Mouse (Mus musculus): ENCODE results near the gene Errfi1.
A peak's percentile ranks its signal among the peaks of the same experiment; 100 is the strongest.

The Errfi1 gene

DNA sequence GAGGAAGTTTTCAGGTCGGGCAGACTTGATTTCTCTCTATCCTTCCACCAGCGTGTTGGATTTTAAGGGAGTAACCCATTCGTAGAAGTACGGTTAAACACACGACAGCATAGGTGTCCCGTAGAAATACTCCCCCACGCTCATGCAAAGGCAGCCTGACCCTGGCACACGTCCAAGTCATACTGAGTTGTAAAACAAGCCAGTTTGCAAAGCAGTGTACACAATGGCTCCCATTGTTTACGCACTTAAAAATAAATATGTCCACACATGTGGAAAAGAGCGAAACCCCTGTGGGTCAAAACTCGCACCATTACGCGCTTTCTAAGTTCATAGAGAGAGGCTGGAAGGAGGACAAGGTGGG, 36.2 kb downstream of the Errfi1 start:
- peaks cover 67% of the 10 kb centered on the region for H3K4me1 ChIP-seq (replicated peaks; ENCODE audit: low read depth, low read length)
- H3K9me3 ChIP-seq (ENCODE audit: low read length), result no peaks in the 10 kb centered on the region
- no peak for TF ChIP-seq POU5F1 (IDR thresholded peaks at IDR 0.05; ENCODE audit: borderline replicate concordance, low read length)
- TF ChIP-seq NANOG (IDR thresholded peaks at IDR 0.05; ENCODE audit: borderline replicate concordance, low read length), result no peak
- no peak for TF ChIP-seq CTCF (conservative IDR thresholded peaks at IDR 0.05; ENCODE audit: low read length)
- peaks cover 8% of the 10 kb centered on the region; the same call in 1 of the 2 replicates for H3K27me3 ChIP-seq (ENCODE audit: insufficient read depth, low read length)
- no peaks in the 10 kb centered on the region for H3K36me3 ChIP-seq (ENCODE audit: insufficient read depth, low read length)
- H3K4me3 ChIP-seq (replicated peaks; ENCODE audit: low read length), result peak overlapping the region; percentile 43

DNA sequence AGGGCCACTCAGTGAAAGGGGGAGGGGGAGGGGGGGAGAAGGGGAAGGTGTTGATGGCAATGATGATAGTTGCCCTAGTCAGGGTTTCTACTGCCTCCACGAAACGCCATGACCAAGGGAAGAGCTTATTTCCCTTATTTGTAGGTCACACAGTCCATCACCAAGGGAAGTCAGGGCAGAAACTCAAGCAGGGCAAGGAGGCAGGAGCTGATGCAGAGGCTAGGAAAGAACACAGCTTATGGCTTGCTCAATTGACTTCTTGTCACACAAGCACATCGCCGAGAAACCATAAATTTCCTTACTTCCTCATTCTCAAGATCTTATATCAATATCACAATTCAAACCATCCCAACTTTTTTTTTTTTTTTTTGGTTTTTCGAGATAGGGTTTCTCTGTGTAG, 37.6 kb downstream of the Errfi1 start:
- TF ChIP-seq POU5F1 (IDR thresholded peaks at IDR 0.05; ENCODE audit: borderline replicate concordance, low read length), result no peak
- no peak for TF ChIP-seq CTCF (conservative IDR thresholded peaks at IDR 0.05; ENCODE audit: low read length)
- no peak for TF ChIP-seq NANOG (IDR thresholded peaks at IDR 0.05; ENCODE audit: borderline replicate concordance, low read length)
- H3K27me3 ChIP-seq (ENCODE audit: insufficient read depth, low read length), result peaks cover 8% of the 10 kb centered on the region; the same call in 1 of the 2 replicates
- no peaks in the 10 kb centered on the region for H3K9me3 ChIP-seq (ENCODE audit: low read length)
- H3K4me1 ChIP-seq (replicated peaks; ENCODE audit: low read depth, low read length), result peaks cover 81% of the 10 kb centered on the region
- no peak overlapping the region for H3K4me3 ChIP-seq (replicated peaks; ENCODE audit: low read length)
- peaks cover 7% of the 10 kb centered on the region for H3K36me3 ChIP-seq (ENCODE audit: insufficient read depth, low read length)

DNA sequence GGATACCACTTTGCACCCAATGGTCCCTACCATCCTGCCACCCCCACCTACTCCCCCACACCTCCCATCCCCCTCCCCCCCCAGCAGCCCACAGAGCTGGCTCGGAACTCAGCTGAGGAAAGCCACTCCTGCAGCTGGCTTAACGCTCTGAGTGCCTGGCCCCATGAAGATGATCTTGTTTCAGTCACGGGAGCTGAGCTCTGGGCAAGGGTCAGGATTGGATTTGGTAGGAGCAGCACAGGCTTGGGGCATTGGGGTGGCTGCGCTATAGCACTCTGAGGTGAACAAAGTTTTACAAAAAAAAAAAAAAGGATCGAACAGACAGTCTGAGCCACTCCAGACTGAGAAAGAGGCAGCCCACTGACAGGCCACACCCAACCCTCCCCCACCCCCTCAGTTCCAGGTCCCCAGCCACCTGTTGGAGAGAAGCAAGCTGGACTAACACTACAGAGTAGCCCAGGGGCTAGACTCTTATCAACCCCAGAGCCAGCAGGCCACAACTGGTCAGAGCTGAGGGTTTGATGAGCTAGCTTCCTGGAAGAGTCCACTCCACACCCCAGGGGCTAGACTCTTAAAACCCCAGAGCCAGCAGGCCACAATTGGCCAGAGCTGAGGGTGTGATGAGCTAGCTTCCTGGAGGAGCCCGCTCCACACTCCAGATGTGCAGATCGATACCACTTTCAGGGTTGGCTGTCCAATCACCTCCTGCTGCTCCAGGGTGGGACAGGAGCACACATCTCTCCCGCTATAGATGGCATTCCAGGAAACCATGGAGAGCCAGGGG, 41.2 kb downstream of the Errfi1 start:
- peaks cover 91% of the 10 kb centered on the region for H3K4me1 ChIP-seq (replicated peaks; ENCODE audit: low read depth, low read length)

DNA sequence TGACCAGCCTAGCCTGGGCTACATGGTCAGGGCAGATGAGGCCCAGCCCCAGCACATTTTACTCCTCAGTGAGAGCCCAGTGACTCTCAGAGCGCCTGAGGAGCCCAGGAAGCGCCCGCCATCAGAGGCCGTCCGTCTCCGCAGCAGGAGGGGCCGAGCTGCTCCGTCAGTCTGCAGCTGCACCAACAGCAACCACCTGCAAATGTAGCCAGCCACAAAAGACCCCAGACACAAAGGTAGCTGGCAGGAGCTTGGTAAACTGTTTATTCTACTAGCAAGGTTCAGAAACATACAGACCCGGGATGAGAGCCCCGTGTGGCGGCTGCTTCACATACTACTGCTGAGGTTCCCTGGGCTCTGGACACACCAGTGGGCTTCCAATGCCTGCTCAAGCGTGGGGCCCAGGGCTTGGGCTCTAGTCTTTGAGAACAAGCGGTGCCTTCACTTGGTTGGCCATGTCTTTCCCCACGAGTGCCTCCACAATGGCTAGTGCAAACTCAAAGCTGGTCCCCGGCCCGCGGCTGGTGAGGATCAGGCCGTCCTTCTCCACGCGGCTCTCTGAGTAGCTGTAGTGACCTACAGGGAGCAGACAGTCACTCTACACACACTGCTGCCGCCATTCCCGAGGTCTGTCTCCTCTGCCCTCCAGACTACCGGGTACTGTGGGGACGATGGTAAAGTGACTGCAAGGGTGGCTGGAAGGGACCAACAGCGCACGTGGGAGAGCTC, 43.3 kb downstream of the Errfi1 start:
- Histone ChIP-seq H3K36me3 (ENCODE audit: insufficient read depth, low read length) (peaks cover 61% of the 10 kb centered on the region), H3K4me1 (replicated peaks; ENCODE audit: low read depth, low read length) (peaks cover 95% of the 10 kb centered on the region), H3K27me3 (ENCODE audit: insufficient read depth, low read length) (no peaks in the 10 kb centered on the region; the same call in 1 of the 2 replicates), H3K4me3 (replicated peaks; ENCODE audit: low read length) (peak overlapping the region; percentile 55), H3K9me3 (ENCODE audit: low read length) (no peaks in the 10 kb centered on the region)
- TF ChIP-seq POU5F1 (IDR thresholded peaks at IDR 0.05; ENCODE audit: borderline replicate concordance, low read length) (no peak), NANOG (IDR thresholded peaks at IDR 0.05; ENCODE audit: borderline replicate concordance, low read length) (no peak), CTCF (conservative IDR thresholded peaks at IDR 0.05; ENCODE audit: low read length) (no peak)

More for the DNA sequence above, 41.2 kb downstream of the Errfi1 start:
- TF ChIP-seq NANOG (IDR thresholded peaks at IDR 0.05; ENCODE audit: borderline replicate concordance, low read length) (no peak), POU5F1 (IDR thresholded peaks at IDR 0.05; ENCODE audit: borderline replicate concordance, low read length) (no peak), CTCF (conservative IDR thresholded peaks at IDR 0.05; ENCODE audit: low read length) (no peak)
- H3K36me3 ChIP-seq (ENCODE audit: insufficient read depth, low read length), result peaks cover 42% of the 10 kb centered on the region
- H3K9me3 ChIP-seq (ENCODE audit: low read length), result no peaks in the 10 kb centered on the region
- peaks cover 8% of the 10 kb centered on the region; the same call in 1 of the 2 replicates for H3K27me3 ChIP-seq (ENCODE audit: insufficient read depth, low read length)
- 0 out of 2 replicates have a peak overlapping the region, but pooled peaks have one; percentile 26 for H3K4me3 ChIP-seq (replicated peaks; ENCODE audit: low read length)

DNA sequence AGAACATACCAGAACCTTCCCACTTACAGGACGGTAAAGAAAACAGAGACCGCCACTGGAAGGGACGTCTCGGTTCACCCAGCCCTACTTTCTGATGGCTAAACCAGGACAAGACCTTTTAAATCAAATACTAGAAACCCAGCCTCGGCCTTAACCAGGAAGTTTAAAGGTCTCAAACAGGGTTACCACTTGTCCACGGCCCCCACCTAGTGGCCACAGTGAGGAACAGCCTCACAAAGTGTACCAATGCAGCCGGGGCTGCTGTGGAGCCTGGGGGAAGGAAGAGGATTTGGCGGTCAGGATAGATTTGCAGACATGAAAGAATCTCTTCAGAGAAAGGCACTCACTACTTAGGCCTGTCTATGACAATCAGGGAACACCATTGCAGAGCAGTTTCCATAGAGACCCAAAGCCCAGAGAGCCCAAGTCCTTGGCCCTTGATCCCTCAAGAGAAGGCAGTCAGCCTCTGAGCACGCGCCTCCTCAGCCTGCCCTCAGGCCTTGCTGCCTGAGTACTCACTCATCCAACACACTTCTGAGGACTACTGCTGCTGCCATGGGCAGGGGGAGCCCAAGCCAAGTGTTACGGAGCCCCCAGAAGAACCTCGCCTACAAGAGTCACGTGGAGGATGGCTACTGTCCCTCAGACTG, 45.1 kb downstream of the Errfi1 start:
- Histone ChIP-seq H3K4me3 (replicated peaks; ENCODE audit: low read length) (peak overlapping the region; percentile 55), H3K27me3 (ENCODE audit: insufficient read depth, low read length) (no peaks in the 10 kb centered on the region), H3K36me3 (ENCODE audit: insufficient read depth, low read length) (peaks cover 79% of the 10 kb centered on the region), H3K9me3 (ENCODE audit: low read length) (no peaks in the 10 kb centered on the region), H3K4me1 (replicated peaks; ENCODE audit: low read depth, low read length) (peaks cover 96% of the 10 kb centered on the region)
- TF ChIP-seq CTCF (conservative IDR thresholded peaks at IDR 0.05; ENCODE audit: low read length) (peak; percentile 76), NANOG (IDR thresholded peaks at IDR 0.05; ENCODE audit: borderline replicate concordance, low read length) (no peak), POU5F1 (IDR thresholded peaks at IDR 0.05; ENCODE audit: borderline replicate concordance, low read length) (no peak)

DNA sequence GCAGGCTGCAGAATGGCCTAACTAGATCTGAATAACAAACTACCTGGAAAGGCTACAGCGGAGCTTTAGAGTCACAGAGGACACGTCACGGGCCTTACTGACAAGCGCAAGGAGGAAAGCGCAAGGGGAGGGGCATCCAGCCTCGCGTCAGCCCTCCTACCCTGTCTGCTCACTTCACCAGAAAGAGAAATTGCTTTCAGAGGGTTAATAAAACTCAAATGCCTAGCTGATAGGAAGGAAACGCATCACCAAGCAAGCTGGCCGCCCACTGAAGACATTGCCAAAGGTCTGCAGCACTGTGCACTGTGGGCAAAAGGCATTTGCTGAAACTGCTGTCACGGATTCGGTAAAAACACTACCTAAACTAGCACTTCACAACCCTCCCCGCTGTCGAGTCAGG, 46.8 kb downstream of the Errfi1 start:
- TF ChIP-seq NANOG (IDR thresholded peaks at IDR 0.05; ENCODE audit: borderline replicate concordance, low read length), result no peak
- TF ChIP-seq POU5F1 (IDR thresholded peaks at IDR 0.05; ENCODE audit: borderline replicate concordance, low read length), result no peak
- TF ChIP-seq CTCF (conservative IDR thresholded peaks at IDR 0.05; ENCODE audit: low read length), result no peak
- H3K4me1 ChIP-seq (replicated peaks; ENCODE audit: low read depth, low read length), result peaks cover 88% of the 10 kb centered on the region
- peaks cover 91% of the 10 kb centered on the region for H3K36me3 ChIP-seq (ENCODE audit: insufficient read depth, low read length)

DNA sequence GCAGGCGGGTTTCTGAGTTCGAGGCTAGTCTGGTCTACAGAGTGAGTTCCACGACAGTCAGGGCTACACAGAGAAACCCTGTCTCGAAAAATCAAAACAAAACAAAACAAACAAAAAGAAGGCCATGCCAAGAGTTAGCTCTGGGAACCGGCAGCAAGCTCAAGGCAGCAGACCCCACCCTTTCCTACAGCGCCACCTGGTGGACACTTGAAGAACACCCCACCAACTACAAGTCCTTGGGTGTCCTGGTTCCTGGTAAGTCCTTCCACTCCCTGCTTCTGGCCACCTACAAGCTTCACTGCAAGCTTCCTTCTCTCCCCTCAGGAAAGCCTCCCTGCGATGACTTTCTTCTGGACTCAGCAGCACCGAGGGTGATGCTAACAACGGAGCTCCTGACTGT, 47.9 kb downstream of the Errfi1 start:
- Histone ChIP-seq H3K36me3 (ENCODE audit: insufficient read depth, low read length) (peaks cover 92% of the 10 kb centered on the region), H3K4me1 (replicated peaks; ENCODE audit: low read depth, low read length) (peaks cover 82% of the 10 kb centered on the region), H3K27me3 (ENCODE audit: insufficient read depth, low read length) (no peaks in the 10 kb centered on the region), H3K4me3 (replicated peaks; ENCODE audit: low read length) (no peak overlapping the region), H3K9me3 (ENCODE audit: low read length) (no peaks in the 10 kb centered on the region)
- peak; percentile 68 for TF ChIP-seq CTCF (conservative IDR thresholded peaks at IDR 0.05; ENCODE audit: low read length)
- TF ChIP-seq POU5F1 (IDR thresholded peaks at IDR 0.05; ENCODE audit: borderline replicate concordance, low read length), result no peak
- no peak for TF ChIP-seq NANOG (IDR thresholded peaks at IDR 0.05; ENCODE audit: borderline replicate concordance, low read length)

More for the DNA sequence above, 46.8 kb downstream of the Errfi1 start:
- H3K4me3 ChIP-seq (replicated peaks; ENCODE audit: low read length), result no peak overlapping the region
- no peaks in the 10 kb centered on the region for H3K27me3 ChIP-seq (ENCODE audit: insufficient read depth, low read length)
- H3K9me3 ChIP-seq (ENCODE audit: low read length), result no peaks in the 10 kb centered on the region

DNA sequence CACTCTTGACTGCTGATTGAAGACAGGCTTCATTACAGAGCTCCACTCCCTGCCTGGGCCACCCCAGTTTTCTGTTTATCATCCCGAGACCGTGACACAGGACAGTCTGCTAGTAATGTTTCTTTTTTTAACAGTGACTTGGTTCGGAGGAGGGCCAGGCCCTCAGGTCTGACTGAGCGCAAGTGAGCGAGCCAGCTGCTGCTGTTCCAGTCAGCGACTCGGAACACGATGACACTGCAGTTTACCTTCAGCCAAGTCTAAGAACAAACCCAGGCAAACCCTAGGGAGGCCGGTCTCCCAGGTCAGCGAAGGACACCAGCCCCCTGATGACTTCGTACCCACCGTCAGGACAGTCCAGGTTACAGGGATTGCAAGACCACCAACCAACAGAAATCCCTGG, 48.3 kb downstream of the Errfi1 start:
- no peak overlapping the region for H3K4me3 ChIP-seq (replicated peaks; ENCODE audit: low read length)
- peaks cover 82% of the 10 kb centered on the region for H3K4me1 ChIP-seq (replicated peaks; ENCODE audit: low read depth, low read length)
- H3K9me3 ChIP-seq (ENCODE audit: low read length), result no peaks in the 10 kb centered on the region
- no peaks in the 10 kb centered on the region for H3K27me3 ChIP-seq (ENCODE audit: insufficient read depth, low read length)
- H3K36me3 ChIP-seq (ENCODE audit: insufficient read depth, low read length), result peaks cover 92% of the 10 kb centered on the region
- no peak for TF ChIP-seq CTCF (conservative IDR thresholded peaks at IDR 0.05; ENCODE audit: low read length)
- no peak for TF ChIP-seq POU5F1 (IDR thresholded peaks at IDR 0.05; ENCODE audit: borderline replicate concordance, low read length)
- no peak for TF ChIP-seq NANOG (IDR thresholded peaks at IDR 0.05; ENCODE audit: borderline replicate concordance, low read length)

All from E14TG2a.4 (cell line).